Mouse (Mus musculus) forebrain, embryonic 14.5 days (tissue): ENCODE data around the gene Ncoa1. TPM values are rescaled to one million over a fixed set of nuclear protein-coding genes. Genes with fewer than 3 reads are reported as not detected.

Source experiments
- ATAC-seq: fragments of 200-750 bp; cut with Nextera tagmentation; 2 replicates; pipeline ENCODE4 v1.8.0; 2017; ENCODE audit warnings: mild to moderate bottlenecking, moderate library complexity
- DNase-seq: peaks from one replicate; pipeline ENCODE4 v3.0.0-alpha.2; 2015; ENCODE audit warnings: low spot score
- H3K27ac ChIP-seq: fragments of 300-500 bp; sonication (generic); 2 replicates; pipeline ENCODE4 v1.5.1; 2014; ENCODE audit warnings: low read depth, mild to moderate bottlenecking, control low read depth, low read length, moderate library complexity
- H3K27me3 ChIP-seq: fragments of 300-500 bp; sonication (generic); replicated peaks from 2 replicates; pipeline ENCODE4 v1.6.1; 2014; ENCODE audit warnings: low read length, control low read depth, mixed read lengths; ENCODE audit not compliant: control insufficient read depth, insufficient read depth
- H3K36me3 ChIP-seq: fragments of 300-500 bp; sonication (generic); 2 replicates; pipeline ENCODE4 v1.6.1; 2014; ENCODE audit warnings: low read length, control low read depth; ENCODE audit not compliant: control insufficient read depth, insufficient read depth
- H3K4me1 ChIP-seq: fragments of 300-500 bp; sonication (generic); 2 replicates; pipeline ENCODE4 v1.6.1; 2014; ENCODE audit warnings: antibody characterized with exemption, low read length, control low read depth; ENCODE audit not compliant: control insufficient read depth, insufficient read depth
- H3K4me2 ChIP-seq: fragments of 300-500 bp; sonication (generic); 2 replicates; pipeline ENCODE4 v1.6.1; 2014; ENCODE audit warnings: mild to moderate bottlenecking, control low read depth, low read length
- H3K4me3 ChIP-seq: fragments of 300-500 bp; sonication (generic); 2 replicates; pipeline ENCODE4 v1.5.1; 2014; ENCODE audit warnings: low read depth, low read length, control low read depth
- H3K9ac ChIP-seq: fragments of 300-500 bp; sonication (generic); 2 replicates; pipeline ENCODE4 v1.6.1; 2014; ENCODE audit warnings: mild to moderate bottlenecking, low read length, control low read depth, moderate library complexity
- H3K9me3 ChIP-seq: fragments of 300-500 bp; sonication (generic); replicated peaks from 2 replicates; pipeline ENCODE4 v1.6.1; 2016; ENCODE audit warnings: low read length, control low read depth, mixed read lengths; ENCODE audit not compliant: control insufficient read depth
- WGBS: fragments of 180-500 bp; shearing (Covaris S2); extraction: QIAGEN DNeasy Blood & Tissue Kit; methylation state at CpG from one replicate; pipeline ENCODE4 v1.1.7; 2014; 5-methylcytosine and 5-hydroxymethylcytosine counted together
- polyA plus RNA-seq: library from polyadenylated mRNA; unstranded; fragments of >200 nt; fragmentation: Nextera tagmentation; extraction: Ambion mirVana; gene quantifications from 2 replicates; pipeline ENCODE4 v1.2.1, GENCODE M21; 2014

Ncoa1 gene
- polyA plus RNA-seq, 1 experiment from 2014 or later = 17.8 TPM

GRCm38 (mm10) chr12:4209196-4209595, 267.8 kb downstream of the Ncoa1 start:
- WGBS = 97% methylated on average over 9 of the region's 9 CpGs
- Histone ChIP-seq H3K9me3 (no peaks in the 10 kb centered on the region), H3K4me1 (no peaks in the 10 kb centered on the region), H3K27me3 (no peaks in the 10 kb centered on the region), H3K4me3 (no peak overlapping the region), H3K36me3 (peaks cover 72% of the 10 kb centered on the region), H3K27ac (no peak overlapping the region), H3K4me2 (no peak overlapping the region), H3K9ac (no peak overlapping the region)
- no peak for ATAC-seq
- no peak for DNase-seq

GRCm38 (mm10) chr12:4208405-4209133, 268.4 kb downstream of the Ncoa1 start:
- WGBS = 79% methylated on average over 15 of the region's 15 CpGs
- H3K4me2 ChIP-seq = no peak overlapping the region
- H3K36me3 ChIP-seq = peaks cover 66% of the 10 kb centered on the region
- H3K4me1 ChIP-seq = no peaks in the 10 kb centered on the region
- no peaks in the 10 kb centered on the region for H3K9me3 ChIP-seq
- peak; percentile 67 for DNase-seq
- no peak overlapping the region for H3K4me3 ChIP-seq
- H3K27ac ChIP-seq = no peak overlapping the region
- H3K9ac ChIP-seq = no peak overlapping the region
- H3K27me3 ChIP-seq = no peaks in the 10 kb centered on the region
- ATAC-seq = peak; percentile 32; the same call in 1 of the 2 replicates

GRCm38 (mm10) chr12:4206106-4206505, 270.9 kb downstream of the Ncoa1 start:
- H3K4me1 ChIP-seq = no peaks in the 10 kb centered on the region
- no peak overlapping the region for H3K27ac ChIP-seq
- H3K36me3 ChIP-seq = peaks cover 42% of the 10 kb centered on the region
- no peak overlapping the region for H3K4me3 ChIP-seq
- DNase-seq (no peak), ATAC-seq (no peak)
- H3K27me3 ChIP-seq = no peaks in the 10 kb centered on the region
- H3K9ac ChIP-seq = no peak overlapping the region
- WGBS = 95% methylated on average over 11 of the region's 11 CpGs
- H3K4me2 ChIP-seq = no peak overlapping the region
- no peaks in the 10 kb centered on the region for H3K9me3 ChIP-seq

GRCm38 (mm10) chr12:4202206-4202605, 274.8 kb downstream of the Ncoa1 start:
- H3K27ac ChIP-seq = no peak overlapping the region
- H3K9ac ChIP-seq = no peak overlapping the region
- no peak overlapping the region for H3K4me2 ChIP-seq
- peaks cover 43% of the 10 kb centered on the region for H3K36me3 ChIP-seq
- ATAC-seq (no peak), DNase-seq (no peak)
- no peak overlapping the region for H3K4me3 ChIP-seq
- no peaks in the 10 kb centered on the region for H3K27me3 ChIP-seq
- no peaks in the 10 kb centered on the region for H3K4me1 ChIP-seq
- H3K9me3 ChIP-seq = no peaks in the 10 kb centered on the region
- 93% methylated on average over 4 of the region's 4 CpGs for WGBS

GRCm38 (mm10) chr12:4201454-4202200, 275.4 kb downstream of the Ncoa1 start:
- H3K9ac ChIP-seq = no peak overlapping the region
- H3K4me3 ChIP-seq = no peak overlapping the region
- no peak overlapping the region for H3K27ac ChIP-seq
- DNase-seq (no peak), ATAC-seq (no peak)
- no peak overlapping the region for H3K4me2 ChIP-seq
- no peaks in the 10 kb centered on the region for H3K27me3 ChIP-seq
- no peaks in the 10 kb centered on the region for H3K9me3 ChIP-seq
- 90% methylated on average over 13 of the region's 13 CpGs for WGBS
- peaks cover 39% of the 10 kb centered on the region for H3K36me3 ChIP-seq
- no peaks in the 10 kb centered on the region for H3K4me1 ChIP-seq

- 94% methylated on average over 11 of the region's 11 CpGs for WGBS
- H3K9ac ChIP-seq = no peak overlapping the region
- peaks cover 24% of the 10 kb centered on the region; the same call in 1 of the 2 replicates for H3K36me3 ChIP-seq
- H3K4me2 ChIP-seq = no peak overlapping the region
- no peaks in the 10 kb centered on the region for H3K27me3 ChIP-seq
- DNase-seq (no peak), ATAC-seq (no peak)
- no peaks in the 10 kb centered on the region for H3K4me1 ChIP-seq
- no peak overlapping the region for H3K27ac ChIP-seq
- no peaks in the 10 kb centered on the region for H3K9me3 ChIP-seq
- H3K4me3 ChIP-seq = no peak overlapping the region
Observed at GRCm38 (mm10) chr12:4199271-4199670, 277.7 kb downstream of the Ncoa1 start.

GRCm38 (mm10) chr12:4198702-4199101, 278.3 kb downstream of the Ncoa1 start:
- no peaks in the 10 kb centered on the region for H3K4me1 ChIP-seq
- H3K4me2 ChIP-seq = no peak overlapping the region
- no peak overlapping the region for H3K4me3 ChIP-seq
- DNase-seq (no peak), ATAC-seq (no peak)
- H3K27me3 ChIP-seq = no peaks in the 10 kb centered on the region
- H3K9me3 ChIP-seq = no peaks in the 10 kb centered on the region
- H3K27ac ChIP-seq = no peak overlapping the region
- H3K36me3 ChIP-seq = peaks cover 24% of the 10 kb centered on the region; the same call in 1 of the 2 replicates
- WGBS = 90% methylated on average over 4 of the region's 4 CpGs
- no peak overlapping the region for H3K9ac ChIP-seq
